Mouse (Mus musculus) hindlimb bud, embryonic 11.5 days (tissue): ENCODE results near the gene Atp8a2.
"Not testable (repeated sequence)": the region's sequence is repeated elsewhere in the genome, so short reads cannot be mapped to it uniquely, and the experiment has no call there.

Source experiments
- DNase-seq: peaks from one replicate; pipeline ENCODE4 v3.0.0-alpha.2; 2012; ENCODE audit warnings: low read depth, low spot score; ENCODE audit errors: extremely low spot score

Gene Atp8a2

GRCm38 (mm10) chr14:59929190-59929589, 267.8 kb downstream of the Atp8a2 start:
- DNase-seq = not testable (repeated sequence)

GRCm38 (mm10) chr14:59928781-59929180, 268.2 kb downstream of the Atp8a2 start:
- no peak for DNase-seq

- DNase-seq = no peak
Measured at GRCm38 (mm10) chr14:59927804-59928203, 269.2 kb downstream of the Atp8a2 start.

GRCm38 (mm10) chr14:59919865-59920264, 277.1 kb downstream of the Atp8a2 start:
- DNase-seq = no peak

GRCm38 (mm10) chr14:59903484-59904130, 293.4 kb downstream of the Atp8a2 start:
- DNase-seq = no peak

GRCm38 (mm10) chr14:59893971-59894370, 303.0 kb downstream of the Atp8a2 start:
- no peak for DNase-seq

GRCm38 (mm10) chr14:59892084-59892483, 304.9 kb downstream of the Atp8a2 start:
- no peak for DNase-seq

GRCm38 (mm10) chr14:59891491-59891890, 305.5 kb downstream of the Atp8a2 start:
- no peak for DNase-seq

- DNase-seq = no peak
Measured at GRCm38 (mm10) chr14:59890818-59891217, 306.2 kb downstream of the Atp8a2 start.

GRCm38 (mm10) chr14:59890107-59890506, 306.9 kb downstream of the Atp8a2 start:
- no peak for DNase-seq

- no peak for DNase-seq
Measured at GRCm38 (mm10) chr14:59888446-59888845, 308.5 kb downstream of the Atp8a2 start.

- no peak for DNase-seq
Measured at GRCm38 (mm10) chr14:59888046-59888445, 308.9 kb downstream of the Atp8a2 start.

- DNase-seq = no peak
Measured at GRCm38 (mm10) chr14:59887061-59887861, 309.7 kb downstream of the Atp8a2 start.

GRCm38 (mm10) chr14:59883517-59884069, 313.4 kb downstream of the Atp8a2 start:
- DNase-seq = no peak

GRCm38 (mm10) chr14:59880829-59881228, 316.1 kb downstream of the Atp8a2 start:
- DNase-seq = no peak

GRCm38 (mm10) chr14:59878248-59878647, 318.7 kb downstream of the Atp8a2 start:
- no peak for DNase-seq

GRCm38 (mm10) chr14:59876525-59876924, 320.5 kb downstream of the Atp8a2 start:
- DNase-seq = no peak

- no peak for DNase-seq
Measured at GRCm38 (mm10) chr14:59868369-59868768, 328.6 kb downstream of the Atp8a2 start.

- no peak for DNase-seq
Measured at GRCm38 (mm10) chr14:59867749-59868148, 329.2 kb downstream of the Atp8a2 start.

GRCm38 (mm10) chr14:59866001-59866400, 331.0 kb downstream of the Atp8a2 start:
- DNase-seq = no peak

- no peak for DNase-seq
Measured at GRCm38 (mm10) chr14:59862351-59862750, 334.6 kb downstream of the Atp8a2 start.

- DNase-seq = no peak
Measured at GRCm38 (mm10) chr14:59859830-59860229, 337.1 kb downstream of the Atp8a2 start.
